Mouse (Mus musculus) G1E (cell line): ENCODE results near the gene Phf23. TPM values are rescaled to one million over a fixed set of nuclear protein-coding genes. Genes with fewer than 3 reads are reported as not detected.

Source experiments
- ATAC-seq: 2 replicates; pipeline ENCODE4 v1.8.0; 2016; ENCODE audit warnings: mild to moderate bottlenecking; ENCODE audit not compliant: insufficient number of reproducible peaks, poor library complexity, low FRiP score, severe bottlenecking; ENCODE audit errors: extremely low read depth
- DNase-seq: peaks from one replicate; pipeline ENCODE4 v3.0.0; 2012; ENCODE audit warnings: low spot score
- H3K27me3 ChIP-seq: 2 replicates; pipeline ENCODE4 v1.6.1; 2012; ENCODE audit warnings: mild to moderate bottlenecking, low read length, inconsistent platforms; ENCODE audit not compliant: insufficient read depth
- H3K36me3 ChIP-seq: replicated peaks from 2 replicates; pipeline ENCODE3; 2012; ENCODE audit warnings: mild to moderate bottlenecking, inconsistent platforms
- H3K4me1 ChIP-seq: 2 replicates; pipeline ENCODE4 v1.6.1; 2012; ENCODE audit warnings: low read depth, low read length, inconsistent platforms, mixed read lengths; ENCODE audit not compliant: insufficient read depth
- H3K4me3 ChIP-seq: 2 replicates; pipeline ENCODE4 v1.5.1; 2012; ENCODE audit warnings: low read depth, mild to moderate bottlenecking, inconsistent platforms, low read length, moderate library complexity, mixed read lengths
- H3K9me3 ChIP-seq: replicated peaks from 2 replicates; pipeline ENCODE4 v1.6.1; 2012; ENCODE audit warnings: inconsistent platforms
- CTCF ChIP-seq: IDR thresholded peaks from 2 replicates; pipeline ENCODE4 v1.5.1; 2012; ENCODE audit warnings: low read depth, low read length, inconsistent platforms, mixed read lengths
- GATA1 ChIP-seq: IDR thresholded peaks from 2 replicates; pipeline ENCODE4 v1.6.1; 2012; ENCODE audit warnings: borderline replicate concordance, low read length, inconsistent platforms, mixed read lengths
- GATA2 ChIP-seq: IDR thresholded peaks from 2 replicates; pipeline ENCODE4 v1.6.1; 2012; ENCODE audit warnings: low read depth, low read length, inconsistent platforms, borderline replicate concordance
- POLR2AphosphoS5 ChIP-seq: IDR thresholded peaks from 2 replicates; pipeline ENCODE4 v1.6.1; 2012; ENCODE audit warnings: low read depth, low read length, inconsistent platforms; ENCODE audit not compliant: insufficient replicate concordance
- TAL1 ChIP-seq: conservative IDR thresholded peaks from 2 replicates; pipeline ENCODE4 v1.6.1; 2012; ENCODE audit warnings: low read depth, low read length, inconsistent platforms, mixed read lengths
- polyA plus RNA-seq: library from polyadenylated mRNA; stranded (reverse); fragments of >175 nt; gene quantifications from 2 replicates; pipeline ENCODE4 v1.2.3, GENCODE M21; 2012
- total RNA-seq, 2 experiments: library from RNA; stranded (forward) in 1 of 2; stranded (reverse) in 1 of 2; fragments of 200-1000 nt in 1 of 2; fragments of >200 nt in 1 of 2; fragmentation: Nextera tagmentation in 1 of 2; gene quantifications; 2 replicates each; pipeline ENCODE4 v1.2.3; 2014 to 2017

Phf23 gene
- total and polyA plus RNA-seq, 3 experiments = 56.4 to 92.1 (median 84.4) TPM

- DNase-seq (no peak), ATAC-seq (no peak)
- TF ChIP-seq TAL1 (no peak), GATA1 (no peak), POLR2AphosphoS5 (no peak), CTCF (no peak)
- Histone ChIP-seq H3K4me1 (0 out of 2 replicates have a peak, but pooled peaks cover 5% of the 10 kb centered on the region), H3K9me3 (no peaks in the 10 kb centered on the region), H3K27me3 (peaks cover 22% of the 10 kb centered on the region; the same call in 1 of the 2 replicates), H3K4me3 (no peak overlapping the region), H3K36me3 (no peaks in the 10 kb centered on the region)
Measured at GRCm38 (mm10) chr11:70042309-70043085, 46.9 kb downstream of the Phf23 start.

GRCm38 (mm10) chr11:70043665-70044064, 48.1 kb downstream of the Phf23 start:
- TF ChIP-seq POLR2AphosphoS5 (no peak), TAL1 (no peak), GATA1 (no peak), CTCF (no peak), GATA2 (no peak)
- Histone ChIP-seq H3K4me3 (no peak overlapping the region), H3K9me3 (no peaks in the 10 kb centered on the region), H3K4me1 (no peaks in the 10 kb centered on the region), H3K27me3 (peaks cover 22% of the 10 kb centered on the region; the same call in 1 of the 2 replicates), H3K36me3 (no peaks in the 10 kb centered on the region)
- ATAC-seq (no peak), DNase-seq (no peak)

GRCm38 (mm10) chr11:70045435-70045834, 49.9 kb downstream of the Phf23 start:
- TF ChIP-seq GATA2 = no peak
- no peak for TF ChIP-seq GATA1
- no peak for TF ChIP-seq POLR2AphosphoS5
- TF ChIP-seq TAL1 = no peak
- TF ChIP-seq CTCF = no peak
- Histone ChIP-seq H3K4me3 (no peak overlapping the region), H3K9me3 (no peaks in the 10 kb centered on the region), H3K36me3 (no peaks in the 10 kb centered on the region), H3K27me3 (peaks cover 20% of the 10 kb centered on the region; the same call in 1 of the 2 replicates), H3K4me1 (no peaks in the 10 kb centered on the region)
- DNase-seq (no peak), ATAC-seq (no peak)

GRCm38 (mm10) chr11:70049366-70049765, 53.8 kb downstream of the Phf23 start:
- Histone ChIP-seq H3K4me1 (no peaks in the 10 kb centered on the region), H3K27me3 (peaks cover 31% of the 10 kb centered on the region), H3K4me3 (no peak overlapping the region), H3K36me3 (no peaks in the 10 kb centered on the region), H3K9me3 (no peaks in the 10 kb centered on the region)
- TF ChIP-seq GATA1 = no peak
- TF ChIP-seq TAL1 = no peak
- no peak for TF ChIP-seq GATA2
- DNase-seq = no peak
- no peak for ATAC-seq

Other genes starting within 250 kb of the Phf23 start
Only the 20 nearest of the 39 such genes appear.
- gene Tnk1, start 137.0 kb upstream of the Phf23 start, total RNA-seq (2014; fragmentation: Nextera tagmentation) = 4.3 and 9.0 TPM in 2 replicates
- 0.82 and 1.5 TPM in 2 replicates for gene Tnk1, start 137.0 kb upstream of the Phf23 start, total RNA-seq (2017)
- 0.47 and 0.95 TPM in 2 replicates for gene Tnk1, start 137.0 kb upstream of the Phf23 start, polyA plus RNA-seq
- gene Tmem95, start 117.8 kb upstream of the Phf23 start, total RNA-seq (2014; fragmentation: Nextera tagmentation) = not detected in 2 replicates
- gene Tmem95, start 117.8 kb upstream of the Phf23 start, total RNA-seq (2017) = not detected in 2 replicates
- not detected in 2 replicates for gene Tmem95, start 117.8 kb upstream of the Phf23 start, polyA plus RNA-seq
- 0.90 TPM in 1 of 2 replicates, not detected in the other for gene Kctd11, start 114.4 kb upstream of the Phf23 start, total RNA-seq (2014; fragmentation: Nextera tagmentation)
- gene Kctd11, start 114.4 kb upstream of the Phf23 start, total RNA-seq (2017) = 0.52 and 0.55 TPM in 2 replicates
- gene Kctd11, start 114.4 kb upstream of the Phf23 start, polyA plus RNA-seq = 0.34 and 0.39 TPM in 2 replicates
- 94.6 and 98.7 TPM in 2 replicates for gene Acap1, start 100.2 kb upstream of the Phf23 start, total RNA-seq (2014; fragmentation: Nextera tagmentation)
- gene Acap1, start 100.2 kb upstream of the Phf23 start, total RNA-seq (2017) = 103 and 118 TPM in 2 replicates
- 184 and 216 TPM in 2 replicates for gene Acap1, start 100.2 kb upstream of the Phf23 start, polyA plus RNA-seq
- 6.6 and 7.2 TPM in 2 replicates for gene 2810408A11Rik, start 94.8 kb upstream of the Phf23 start, total RNA-seq (2014; fragmentation: Nextera tagmentation)
- gene 2810408A11Rik, start 94.8 kb upstream of the Phf23 start, total RNA-seq (2017) = 1.7 and 4.4 TPM in 2 replicates
- gene 2810408A11Rik, start 94.8 kb upstream of the Phf23 start, polyA plus RNA-seq = 0.62 and 1.2 TPM in 2 replicates
- gene Neurl4, start 94.7 kb upstream of the Phf23 start, total RNA-seq (2014; fragmentation: Nextera tagmentation) = 25.7 and 39.6 TPM in 2 replicates
- 27.2 and 30.2 TPM in 2 replicates for gene Neurl4, start 94.7 kb upstream of the Phf23 start, total RNA-seq (2017)
- gene Neurl4, start 94.7 kb upstream of the Phf23 start, polyA plus RNA-seq = 87.0 and 110 TPM in 2 replicates
- gene Gps2, start 81.9 kb upstream of the Phf23 start, total RNA-seq (2014; fragmentation: Nextera tagmentation) = 305 and 344 TPM in 2 replicates
- gene Gps2, start 81.9 kb upstream of the Phf23 start, total RNA-seq (2017) = 44.9 and 45.8 TPM in 2 replicates
- gene Gps2, start 81.9 kb upstream of the Phf23 start, polyA plus RNA-seq = 203 and 216 TPM in 2 replicates
- gene Eif5a, start 73.8 kb upstream of the Phf23 start, total RNA-seq (2014; fragmentation: Nextera tagmentation) = 1,285 and 1,536 TPM in 2 replicates
- 763 and 764 TPM in 2 replicates for gene Eif5a, start 73.8 kb upstream of the Phf23 start, total RNA-seq (2017)
- gene Eif5a, start 73.8 kb upstream of the Phf23 start, polyA plus RNA-seq = 2,879 and 2,909 TPM in 2 replicates
- gene Ybx2, start 60.0 kb upstream of the Phf23 start, total RNA-seq (2014; fragmentation: Nextera tagmentation) = 1.4 and 1.6 TPM in 2 replicates
- 0.23 TPM in 1 of 2 replicates, not detected in the other for gene Ybx2, start 60.0 kb upstream of the Phf23 start, total RNA-seq (2017)
- gene Ybx2, start 60.0 kb upstream of the Phf23 start, polyA plus RNA-seq = 0.04 TPM in 1 of 2 replicates, not detected in the other
- gene Slc2a4, start 47.6 kb upstream of the Phf23 start, total RNA-seq (2014; fragmentation: Nextera tagmentation) = 0.39 and 10.6 TPM in 2 replicates
- 0.06 and 0.16 TPM in 2 replicates for gene Slc2a4, start 47.6 kb upstream of the Phf23 start, total RNA-seq (2017)
- gene Slc2a4, start 47.6 kb upstream of the Phf23 start, polyA plus RNA-seq = 0.16 TPM in 1 of 2 replicates, not detected in the other
- gene Cldn7, start 31.0 kb upstream of the Phf23 start, total RNA-seq (2014; fragmentation: Nextera tagmentation) = not detected in 2 replicates
- gene Cldn7, start 31.0 kb upstream of the Phf23 start, total RNA-seq (2017) = not detected in 2 replicates
- gene Cldn7, start 31.0 kb upstream of the Phf23 start, polyA plus RNA-seq = not detected in 2 replicates
- 164 and 177 TPM in 2 replicates for gene Ctdnep1, start 14.6 kb upstream of the Phf23 start, total RNA-seq (2014; fragmentation: Nextera tagmentation)
- gene Ctdnep1, start 14.6 kb upstream of the Phf23 start, total RNA-seq (2017) = 36.2 and 37.4 TPM in 2 replicates
- 227 and 274 TPM in 2 replicates for gene Ctdnep1, start 14.6 kb upstream of the Phf23 start, polyA plus RNA-seq
- 54.5 and 72.7 TPM in 2 replicates for gene Elp5, start 13.3 kb upstream of the Phf23 start, total RNA-seq (2014; fragmentation: Nextera tagmentation)
- gene Elp5, start 13.3 kb upstream of the Phf23 start, total RNA-seq (2017) = 69.9 and 84.5 TPM in 2 replicates
- 10.3 and 10.4 TPM in 2 replicates for gene Elp5, start 13.3 kb upstream of the Phf23 start, polyA plus RNA-seq
- gene Gabarap, start 4.6 kb upstream of the Phf23 start, total RNA-seq (2014; fragmentation: Nextera tagmentation) = 762 and 788 TPM in 2 replicates
- gene Gabarap, start 4.6 kb upstream of the Phf23 start, total RNA-seq (2017) = 569 and 637 TPM in 2 replicates
- gene Gabarap, start 4.6 kb upstream of the Phf23 start, polyA plus RNA-seq = 265 and 345 TPM in 2 replicates
- 32.7 and 39.8 TPM in 2 replicates for gene Dvl2, start 4.8 kb downstream of the Phf23 start, total RNA-seq (2014; fragmentation: Nextera tagmentation)
- 44.8 and 49.6 TPM in 2 replicates for gene Dvl2, start 4.8 kb downstream of the Phf23 start, total RNA-seq (2017)
- 66.5 and 71.8 TPM in 2 replicates for gene Dvl2, start 4.8 kb downstream of the Phf23 start, polyA plus RNA-seq
- gene Acadvl, start 19.6 kb downstream of the Phf23 start, total RNA-seq (2014; fragmentation: Nextera tagmentation) = 16.3 and 21.7 TPM in 2 replicates
- gene Acadvl, start 19.6 kb downstream of the Phf23 start, total RNA-seq (2017) = 31.1 and 31.7 TPM in 2 replicates
- gene Acadvl, start 19.6 kb downstream of the Phf23 start, polyA plus RNA-seq = 16.3 and 21.0 TPM in 2 replicates
- 10.9 and 14.0 TPM in 2 replicates for gene Dlg4, start 21.2 kb downstream of the Phf23 start, total RNA-seq (2014; fragmentation: Nextera tagmentation)
- gene Dlg4, start 21.2 kb downstream of the Phf23 start, total RNA-seq (2017) = 1.1 and 2.2 TPM in 2 replicates
- 8.8 and 12.1 TPM in 2 replicates for gene Dlg4, start 21.2 kb downstream of the Phf23 start, polyA plus RNA-seq
- not detected in 2 replicates for gene Asgr1, start 58.3 kb downstream of the Phf23 start, total RNA-seq (2014; fragmentation: Nextera tagmentation)
- gene Asgr1, start 58.3 kb downstream of the Phf23 start, total RNA-seq (2017) = not detected in 2 replicates
- not detected in 2 replicates for gene Asgr1, start 58.3 kb downstream of the Phf23 start, polyA plus RNA-seq
- not detected in 2 replicates for gene Asgr2, start 96.9 kb downstream of the Phf23 start, total RNA-seq (2014; fragmentation: Nextera tagmentation)
- gene Asgr2, start 96.9 kb downstream of the Phf23 start, total RNA-seq (2017) = not detected in 2 replicates
- not detected in 2 replicates for gene Asgr2, start 96.9 kb downstream of the Phf23 start, polyA plus RNA-seq
- gene Mgl2, start 134.6 kb downstream of the Phf23 start, total RNA-seq (2014; fragmentation: Nextera tagmentation) = not detected in 2 replicates
- 0.41 TPM in 1 of 2 replicates, not detected in the other for gene Mgl2, start 134.6 kb downstream of the Phf23 start, total RNA-seq (2017)
- gene Mgl2, start 134.6 kb downstream of the Phf23 start, polyA plus RNA-seq = not detected in 2 replicates